Mouse (Mus musculus) lung, postnatal 0 days (tissue): ENCODE measurements at regions not wholly inside any gene's neighbourhood (a gene's known extent, or its start where the extent isn't known, plus 50 kb on each side); places are given as distances from the start of the nearest gene placed in this dataset.

Experiments
- CTCF ChIP-seq: IDR thresholded peaks from 2 replicates; pipeline ENCODE4 v1.5.1; 2016; ENCODE audit warnings: antibody characterized with exemption, mild to moderate bottlenecking
- EP300 ChIP-seq: IDR thresholded peaks from 2 replicates; pipeline ENCODE4 v1.6.1; 2016; ENCODE audit warnings: antibody characterized with exemption, mild to moderate bottlenecking, control low read depth

DNA sequence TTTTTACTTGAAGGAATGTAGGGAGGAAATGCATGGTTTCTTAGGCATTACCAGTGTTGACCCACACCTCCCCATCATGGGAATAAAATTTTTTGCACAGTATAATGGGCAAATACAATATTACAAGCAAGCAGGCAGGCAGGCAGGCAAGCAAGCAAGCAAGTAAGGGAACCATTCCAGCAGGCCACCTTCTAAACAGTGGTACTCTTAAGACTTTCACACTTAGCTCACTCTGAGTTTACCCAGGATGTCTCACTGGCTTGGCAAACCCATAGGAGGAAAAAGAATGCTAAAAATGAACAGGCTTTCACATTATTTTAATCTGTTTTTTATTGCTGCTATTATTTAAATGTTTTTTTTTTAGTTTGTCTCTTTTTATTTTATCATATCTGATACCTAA, 187.9 kb downstream of the Thbs2 start:
- TF ChIP-seq CTCF: no peak
- no peak for TF ChIP-seq EP300
